Mouse (Mus musculus) induced T-regulatory cell, adult 2 months (primary cell): ENCODE data around the gene Gm20662.

Source experiments
- DNase-seq: peaks from one replicate; pipeline ENCODE4 v3.0.0-alpha.2; 2012; ENCODE audit warnings: low read depth

Gene Gm20662

DNA sequence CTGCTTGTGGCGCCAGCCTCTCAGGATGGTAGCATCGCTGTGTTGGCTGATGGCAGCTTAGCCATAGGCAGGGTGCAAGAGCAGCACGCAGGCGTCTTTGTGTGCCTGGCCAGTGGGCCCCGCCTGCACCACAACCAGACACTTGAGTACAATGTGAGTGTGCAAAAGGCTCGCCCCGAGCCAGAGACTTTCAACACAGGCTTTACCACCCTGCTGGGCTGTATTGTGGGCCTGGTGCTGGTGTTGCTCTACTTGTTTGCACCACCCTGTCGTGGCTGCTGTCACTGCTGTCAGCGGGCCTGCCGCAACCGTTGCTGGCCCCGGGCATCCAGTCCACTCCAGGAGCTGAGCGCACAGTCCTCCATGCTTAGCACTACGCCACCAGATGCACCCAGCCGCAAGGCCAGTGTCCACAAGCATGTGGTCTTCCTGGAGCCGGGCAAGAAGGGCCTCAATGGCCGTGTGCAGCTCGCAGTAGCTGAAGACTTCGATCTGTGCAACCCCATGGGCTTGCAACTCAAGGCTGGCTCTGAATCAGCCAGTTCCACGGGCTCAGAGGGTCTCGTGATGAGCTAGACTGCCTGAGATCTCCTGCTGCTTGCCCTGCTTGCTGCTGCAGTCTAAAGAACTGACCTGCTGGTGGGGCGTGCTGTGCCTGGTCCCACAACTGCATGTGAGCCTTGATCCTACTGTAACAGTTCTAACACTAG, 58.3 kb downstream of the Gm20662 start:
- no peak for DNase-seq

- no peak for DNase-seq
Observed at GRCm38 (mm10) chr9:108055061-108055460, 58.9 kb downstream of the Gm20662 start.

- DNase-seq = no peak
Observed at GRCm38 (mm10) chr9:108055661-108056237, 59.6 kb downstream of the Gm20662 start.

GRCm38 (mm10) chr9:108056361-108057261, 60.5 kb downstream of the Gm20662 start:
- DNase-seq = no peak

- no peak for DNase-seq
Observed at GRCm38 (mm10) chr9:108057262-108057562, 61.1 kb downstream of the Gm20662 start.

GRCm38 (mm10) chr9:108058291-108058690, 62.1 kb downstream of the Gm20662 start:
- no peak for DNase-seq

- DNase-seq = no peak
Observed at GRCm38 (mm10) chr9:108062142-108062541, 66.0 kb downstream of the Gm20662 start.

- no peak for DNase-seq
Observed at GRCm38 (mm10) chr9:108063361-108063760, 67.2 kb downstream of the Gm20662 start.

DNA sequence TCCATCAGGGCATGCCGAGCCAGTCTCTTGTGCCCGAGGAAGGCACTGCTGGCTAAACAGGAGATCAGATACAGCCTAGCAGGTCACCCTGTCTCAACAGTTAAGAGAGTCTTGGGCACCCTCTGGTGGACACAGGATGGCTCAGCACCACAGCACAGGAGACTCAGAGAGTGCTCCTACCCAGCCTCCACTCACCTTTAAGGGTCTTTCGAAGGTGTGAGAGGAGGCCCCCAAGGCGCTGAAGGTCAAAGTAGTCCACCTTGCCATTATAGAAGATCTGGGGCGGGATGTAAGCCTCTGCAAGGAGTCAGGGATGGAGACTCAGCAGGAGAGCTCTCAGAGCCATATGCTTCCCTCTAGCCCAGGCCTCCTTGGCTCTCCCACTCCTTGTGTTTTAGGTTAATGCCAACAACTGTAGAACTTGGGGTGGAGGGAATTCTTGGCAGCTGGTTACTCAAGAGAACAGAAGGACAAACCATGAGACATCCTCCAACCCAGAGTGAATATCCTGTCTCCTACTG, 69.4 kb downstream of the Gm20662 start:
- peak; percentile 76 for DNase-seq

GRCm38 (mm10) chr9:108067199-108067598, 71.0 kb downstream of the Gm20662 start:
- no peak for DNase-seq

GRCm38 (mm10) chr9:108067900-108068299, 71.8 kb downstream of the Gm20662 start:
- DNase-seq = peak; percentile 93

DNA sequence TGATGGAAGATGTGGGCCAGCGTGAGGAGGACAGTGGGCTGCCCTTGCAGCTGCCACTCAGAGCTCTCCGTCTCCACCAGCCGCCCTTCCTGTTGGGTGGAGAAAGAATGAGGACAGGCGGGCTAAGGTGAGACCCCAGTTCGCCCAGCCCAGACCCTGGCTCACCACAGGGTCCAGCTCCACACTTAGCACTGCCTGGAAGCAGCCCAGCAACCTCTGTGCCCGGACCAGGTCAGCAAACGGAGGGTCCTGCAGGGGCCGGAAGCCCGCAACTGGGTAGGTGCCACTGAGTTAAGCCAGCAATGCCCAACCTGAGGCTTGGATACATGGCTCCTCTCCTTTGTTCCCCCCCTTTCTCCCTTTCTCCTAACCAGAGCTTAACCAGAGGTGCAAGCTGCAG, 72.9 kb downstream of the Gm20662 start:
- DNase-seq = no peak

GRCm38 (mm10) chr9:108069529-108069928, 73.4 kb downstream of the Gm20662 start:
- DNase-seq = no peak

- DNase-seq = no peak
Observed at GRCm38 (mm10) chr9:108071801-108072200, 75.7 kb downstream of the Gm20662 start.

- DNase-seq = no peak
Observed at GRCm38 (mm10) chr9:108072481-108072924, 76.4 kb downstream of the Gm20662 start.

DNA sequence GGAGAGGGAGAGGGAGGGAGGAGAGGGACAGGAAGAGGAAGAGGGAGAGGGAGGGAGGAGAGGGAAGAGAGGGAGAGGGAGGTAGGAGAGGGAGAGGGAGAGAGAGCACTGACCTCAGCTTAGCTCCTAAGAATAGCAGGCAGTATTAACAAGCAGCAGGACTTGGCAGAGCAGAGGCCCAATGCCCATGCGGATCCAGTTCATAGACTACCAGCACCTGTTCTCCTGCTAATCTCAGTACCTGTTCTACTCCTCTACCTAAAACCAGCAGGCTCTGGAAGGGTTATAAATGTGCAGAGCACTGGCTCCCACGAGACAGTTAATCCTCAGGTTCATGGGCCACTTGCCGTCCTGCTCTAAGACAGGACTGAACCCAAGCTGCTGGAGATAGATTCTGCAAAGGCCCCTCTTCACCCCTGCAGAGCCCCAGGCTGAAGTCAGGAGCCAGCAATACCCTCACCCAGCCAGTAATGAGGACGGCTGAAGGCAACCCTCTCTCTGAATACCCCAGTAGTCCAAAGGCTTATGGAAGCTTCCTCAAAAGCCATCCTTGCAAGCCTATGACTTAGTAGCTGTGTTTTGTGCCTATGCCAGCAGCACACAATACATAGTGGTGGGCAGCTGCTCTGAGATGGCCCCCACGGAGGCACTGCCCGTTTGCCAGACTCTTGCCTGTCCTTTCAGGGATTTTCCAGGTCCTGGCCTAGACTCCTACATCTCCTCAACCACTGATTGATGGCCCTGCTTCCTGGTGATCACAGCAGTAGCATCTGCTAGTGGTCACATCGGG, 77.2 kb downstream of the Gm20662 start:
- no peak for DNase-seq

- DNase-seq = no peak
Observed at GRCm38 (mm10) chr9:108080168-108080567, 84.0 kb downstream of the Gm20662 start, which contains the start of gene Mst1. Mst1 (plus strand) TSS chr9:108080436.

DNA sequence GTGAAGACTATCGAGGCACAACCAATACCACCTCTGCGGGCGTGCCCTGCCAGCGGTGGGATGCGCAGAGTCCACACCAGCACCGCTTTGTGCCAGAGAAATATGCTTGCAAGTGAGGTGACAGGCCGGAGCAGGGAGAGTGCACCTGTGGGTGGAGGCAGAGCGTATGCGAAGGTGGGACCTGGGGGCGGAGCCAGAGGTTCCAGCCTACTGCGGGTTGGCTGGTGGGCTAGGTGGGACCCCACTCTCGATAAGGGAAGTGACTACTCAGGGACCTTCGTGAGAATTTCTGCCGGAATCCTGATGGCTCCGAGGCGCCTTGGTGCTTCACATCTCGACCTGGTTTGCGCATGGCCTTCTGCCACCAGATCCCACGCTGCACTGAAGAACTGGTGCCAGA, 86.4 kb downstream of the Gm20662 start:
- peak; percentile 49 for DNase-seq

- DNase-seq = peak; percentile 80
Observed at GRCm38 (mm10) chr9:108082988-108083431, 86.9 kb downstream of the Gm20662 start, which contains the start of gene Rnf123. Rnf123 (minus strand) TSS chr9:108083346.

DNA sequence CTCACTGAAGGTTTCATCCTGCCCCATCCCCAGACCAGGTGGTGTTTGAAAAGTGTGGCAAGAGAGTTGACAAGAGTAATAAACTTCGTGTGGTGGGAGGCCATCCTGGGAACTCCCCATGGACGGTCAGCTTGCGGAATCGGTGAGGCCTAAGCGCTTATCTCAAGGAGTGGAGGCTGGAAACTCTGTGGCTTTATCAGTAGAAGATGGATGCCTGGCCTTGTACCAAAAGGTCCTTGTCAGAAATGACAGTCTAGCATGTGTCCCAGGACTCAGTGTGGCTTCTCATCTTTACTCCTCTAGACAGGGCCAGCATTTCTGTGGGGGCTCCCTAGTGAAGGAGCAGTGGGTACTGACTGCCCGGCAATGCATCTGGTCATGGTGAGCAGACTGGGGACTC, 87.4 kb downstream of the Gm20662 start:
- no peak for DNase-seq

- no peak for DNase-seq
Observed at GRCm38 (mm10) chr9:108085261-108085660, 89.1 kb downstream of the Gm20662 start.
